Mouse (Mus musculus): ENCODE measurements around the gene Klhl10.
A peak's percentile ranks its signal among the peaks of the same experiment; 100 is the strongest.

Klhl10 gene

DNA sequence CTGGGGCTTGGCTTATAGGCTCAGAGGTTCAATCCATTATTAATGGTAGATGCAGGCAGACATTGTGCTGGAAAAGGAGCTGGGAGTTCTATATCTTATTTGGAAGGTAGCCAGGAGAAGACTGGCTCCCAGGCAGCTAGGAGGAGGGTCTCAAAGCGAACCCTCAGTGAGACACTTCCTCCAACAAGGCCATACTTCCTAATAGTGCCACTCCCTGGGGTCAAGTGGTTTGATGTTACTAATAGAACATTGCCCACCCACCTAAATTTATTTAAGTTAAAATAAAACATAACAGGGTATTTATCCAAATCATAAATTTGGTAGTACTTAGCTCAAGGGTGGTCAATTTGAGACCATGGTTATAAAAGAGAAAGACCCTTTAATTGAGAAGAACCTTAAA is 24.1 kb downstream of the Klhl10 start:
- no peak for DNase-seq

DNA sequence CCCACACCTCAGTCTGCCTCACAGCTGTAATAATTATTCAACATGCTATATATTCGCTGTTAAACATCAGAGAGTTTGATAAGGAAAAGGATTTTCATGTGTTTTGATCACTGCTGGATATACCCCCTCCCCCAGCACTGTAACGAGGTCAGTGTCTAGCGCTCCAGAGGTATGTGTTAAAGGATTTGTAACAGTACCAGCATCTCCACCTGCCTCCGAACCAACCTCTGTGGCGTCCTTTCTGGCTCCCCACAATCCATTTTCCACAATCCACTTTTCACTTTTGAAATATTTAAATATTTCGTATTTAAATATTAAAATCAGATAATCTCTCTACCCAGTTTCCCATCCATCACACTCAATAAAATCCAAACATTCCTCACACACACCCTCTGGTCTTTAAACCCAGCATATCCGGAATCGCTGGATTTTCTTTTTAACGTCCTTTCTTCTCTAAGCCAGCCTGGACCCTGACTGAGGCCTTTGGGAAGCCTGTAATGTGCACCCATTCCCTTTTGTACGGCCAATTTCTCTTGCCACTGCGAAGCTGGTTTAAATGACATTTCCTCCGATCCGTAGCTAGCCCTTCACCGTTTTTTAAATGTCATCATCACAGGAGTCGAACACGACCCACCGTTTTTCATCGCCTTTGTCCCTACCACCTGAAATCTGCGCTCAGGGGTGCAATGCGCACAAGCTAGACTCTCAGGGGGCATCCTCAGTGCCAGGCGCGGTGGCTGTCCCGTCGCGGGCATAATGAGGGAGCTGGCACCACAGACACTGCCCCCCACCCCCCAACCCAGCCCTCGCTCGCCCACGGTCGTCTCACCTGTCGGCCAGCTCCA is 29.9 kb downstream of the Klhl10 start:
- DNase-seq: no peak

DNA sequence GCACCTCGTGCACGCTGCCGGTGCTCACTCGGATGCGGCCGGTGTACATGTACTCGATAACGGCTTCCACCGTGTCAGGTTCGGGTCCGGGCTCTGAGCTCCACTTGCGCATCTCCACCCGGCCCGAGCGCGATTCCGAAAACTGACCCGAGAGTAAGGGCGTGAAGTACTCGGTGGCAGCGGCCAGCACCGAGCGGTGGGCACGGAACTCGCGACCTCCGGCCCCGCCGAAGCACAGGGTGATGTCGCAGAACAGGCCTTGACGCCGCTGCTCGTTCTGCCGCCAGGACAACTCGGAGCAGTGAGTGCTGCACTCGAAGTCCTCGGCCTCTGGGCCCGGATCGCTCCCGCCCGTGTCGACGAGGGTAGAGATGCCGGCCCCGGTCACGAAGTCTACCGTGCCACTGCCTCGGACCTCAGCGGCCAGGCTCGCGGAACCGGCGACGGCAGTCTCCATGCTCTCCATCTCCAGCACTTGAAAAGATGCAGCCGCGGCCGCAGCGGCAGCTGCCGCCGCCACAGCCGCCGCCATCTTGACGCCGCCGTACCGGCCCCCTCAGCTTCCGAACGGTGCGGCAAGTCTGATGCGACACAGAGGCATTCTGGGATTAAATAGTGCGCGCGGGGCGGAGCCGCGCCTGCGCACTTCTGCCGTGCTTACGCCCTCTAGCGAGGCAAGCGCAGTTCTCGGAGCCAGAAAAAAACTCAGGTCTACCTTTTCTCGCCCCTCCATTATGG is 30.6 kb downstream of the Klhl10 start, which contains the start of gene Klhl11:
TSS of gene Klhl11 (minus strand) at position 545 of the 738 bp plus-strand sequence.
- DNase-seq: peak; percentile 93

DNA sequence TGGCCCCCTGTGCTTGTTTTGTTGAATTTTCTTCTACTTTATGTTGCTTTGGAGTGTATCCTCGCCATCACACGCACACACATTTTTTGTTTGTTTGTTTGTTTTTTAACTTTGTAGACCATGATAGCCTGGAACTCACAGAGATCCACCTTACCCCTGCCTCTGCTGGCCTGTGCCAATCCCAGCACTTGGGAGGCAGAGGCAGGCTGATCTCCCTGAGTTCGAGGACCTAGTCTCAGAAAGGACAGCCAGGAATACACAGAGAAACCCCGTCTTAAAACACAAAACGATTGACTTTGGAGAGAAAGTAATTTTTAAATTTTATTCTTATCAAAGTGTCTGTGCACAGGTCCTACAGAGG is 31.2 kb downstream of the Klhl10 start:
- DNase-seq: no peak

DNA sequence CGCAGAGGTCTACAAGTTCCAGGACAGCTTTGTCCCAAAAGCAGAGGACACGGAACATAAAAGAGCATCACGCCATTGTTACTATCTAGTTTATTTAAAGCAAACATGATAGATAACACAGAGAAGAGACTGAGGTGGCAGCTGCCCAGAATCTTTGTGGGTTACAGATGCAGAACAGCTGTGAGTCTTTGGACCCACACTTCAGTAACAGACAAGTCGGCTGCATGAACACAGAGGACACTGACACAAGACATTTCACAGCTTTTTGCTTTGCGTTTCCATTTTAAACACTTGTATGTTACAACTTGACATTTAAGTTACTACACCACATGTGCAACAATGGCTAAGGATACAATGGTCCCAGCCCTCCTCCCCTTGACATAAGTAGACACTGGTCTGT is 34.6 kb downstream of the Klhl10 start:
- DNase-seq: no peak

DNA sequence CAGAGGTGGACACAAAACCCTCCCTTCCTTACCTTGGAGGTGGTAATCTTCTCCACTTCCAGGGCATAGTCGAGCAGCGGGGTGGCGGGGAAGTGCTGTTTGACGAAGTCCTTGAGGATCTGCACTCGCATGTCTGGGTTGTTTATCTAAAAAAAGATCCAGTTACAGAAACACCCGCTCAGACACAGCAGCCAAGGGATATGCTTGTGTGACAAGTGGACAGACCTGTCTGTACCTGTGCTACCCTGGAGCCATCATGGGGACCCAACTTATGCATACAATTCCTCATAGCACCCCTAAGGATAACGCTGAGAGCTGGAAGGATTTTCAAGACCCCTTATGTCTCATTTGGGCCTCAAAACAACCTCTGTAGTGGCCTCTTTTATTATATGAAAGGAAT is 37.4 kb downstream of the Klhl10 start:
- DNase-seq: no peak

DNA sequence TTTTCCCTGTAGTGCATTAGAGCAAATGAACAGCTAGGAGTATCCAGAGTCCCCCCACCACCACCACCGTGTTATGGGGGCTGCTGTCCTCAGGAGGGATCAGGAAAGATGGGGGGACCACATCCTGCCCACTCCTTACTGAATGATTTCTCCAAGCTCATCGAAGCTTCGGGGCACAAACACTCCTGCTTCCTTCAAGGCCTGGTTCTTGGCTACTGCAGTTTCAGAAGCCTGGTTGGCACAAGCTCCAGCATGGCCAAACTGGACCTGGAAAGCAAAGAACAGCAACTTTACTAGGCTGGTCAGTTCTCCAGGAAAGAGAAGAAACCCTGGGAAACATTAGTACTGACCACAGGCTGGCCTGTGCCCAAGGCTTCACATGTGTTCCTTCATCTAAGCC is 42.7 kb downstream of the Klhl10 start:
- no peak for DNase-seq

DNA sequence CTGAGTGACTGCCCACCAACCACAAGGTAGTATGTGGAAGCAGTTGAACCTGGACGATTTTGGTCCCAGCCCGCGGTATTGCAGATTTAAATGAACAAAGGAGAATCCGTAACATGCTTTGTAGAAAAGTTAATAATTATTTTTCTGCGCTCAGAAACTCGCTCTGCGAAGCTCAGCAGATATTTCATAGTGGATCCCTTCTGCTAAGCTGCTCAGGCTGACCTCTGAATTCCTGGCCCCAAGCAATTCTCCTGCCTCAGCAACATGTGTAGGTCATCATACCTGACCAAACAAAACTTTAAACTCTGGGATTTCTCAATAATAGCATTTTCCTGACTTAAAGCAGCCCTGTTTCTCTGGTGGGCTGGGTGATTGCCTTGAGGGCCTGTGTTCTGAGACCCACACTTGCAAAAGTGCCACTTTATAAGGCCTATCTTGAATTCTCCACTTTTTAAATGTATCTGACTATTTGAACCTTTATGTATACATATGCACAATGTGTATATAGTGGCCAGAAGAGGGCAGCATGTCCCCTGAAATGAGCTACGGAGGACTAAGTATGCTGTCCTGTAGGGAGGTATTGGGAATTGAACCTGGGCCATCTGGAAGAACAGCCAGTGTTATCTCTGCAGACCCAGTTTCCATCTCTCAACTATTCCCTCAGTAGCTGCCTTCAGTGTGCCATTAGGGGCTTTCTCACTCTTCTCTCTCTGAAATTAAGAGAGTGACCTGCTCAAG is 44.3 kb downstream of the Klhl10 start:
- DNase-seq: peak; percentile 39

DNA sequence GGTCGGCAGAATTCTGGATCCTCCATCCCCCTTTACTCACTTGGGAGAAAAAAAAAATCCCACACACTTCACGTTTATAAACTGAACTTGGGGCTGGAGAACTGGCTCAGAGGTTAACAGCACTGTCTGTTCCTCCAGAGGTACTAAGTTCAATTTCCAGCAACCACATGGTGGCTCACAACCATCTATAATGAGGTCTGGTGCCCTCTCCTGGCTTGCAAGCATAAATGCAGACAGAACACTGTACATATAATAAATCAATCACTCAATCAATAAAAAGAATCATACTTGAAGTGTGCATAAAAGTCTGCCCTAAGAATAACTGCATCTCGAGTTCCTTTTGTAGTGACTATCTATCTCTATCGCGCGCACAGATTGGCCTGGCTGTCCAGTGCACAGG is 49.2 kb downstream of the Klhl10 start:
- DNase-seq: peak; percentile 17

DNA sequence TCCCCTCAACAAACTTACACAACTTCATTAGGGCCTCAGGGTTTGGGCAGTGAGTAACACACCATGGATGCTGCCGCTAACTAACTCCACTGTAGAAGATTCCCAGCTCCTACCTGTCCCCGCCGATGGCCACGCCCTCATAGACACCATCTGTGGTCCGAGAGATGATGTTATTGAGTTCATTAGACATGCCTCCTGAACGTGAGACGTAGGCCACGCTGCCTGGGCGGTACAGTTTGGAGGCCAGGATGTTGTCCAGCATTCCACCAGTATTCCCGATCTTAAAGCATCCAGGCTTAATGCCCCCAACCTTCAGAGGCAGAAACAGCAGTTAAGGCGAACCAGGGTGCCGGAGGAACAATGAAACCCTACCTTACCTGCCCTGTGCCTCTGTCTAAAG is 52.1 kb downstream of the Klhl10 start:
- DNase-seq: no peak

DNA sequence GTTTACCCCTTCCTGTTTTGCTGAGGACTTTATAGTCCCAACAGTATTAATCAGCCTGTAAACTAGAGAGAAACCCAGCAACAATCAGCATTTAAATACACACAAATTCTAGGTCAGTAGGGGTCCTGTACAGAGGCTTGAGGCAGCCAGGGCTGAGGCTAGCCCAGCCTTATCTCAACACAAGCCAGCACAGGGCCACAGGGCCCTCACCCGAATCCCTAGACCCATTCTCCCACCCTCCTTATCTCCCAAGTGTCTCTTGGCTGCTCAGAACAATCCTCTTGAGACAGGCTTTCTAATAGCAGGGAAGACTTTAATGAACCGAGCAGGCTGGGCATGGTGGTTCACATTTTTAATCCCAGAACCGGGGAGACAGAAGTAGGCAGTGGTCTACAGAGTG is 58.5 kb downstream of the Klhl10 start:
- DNase-seq: no peak

DNA sequence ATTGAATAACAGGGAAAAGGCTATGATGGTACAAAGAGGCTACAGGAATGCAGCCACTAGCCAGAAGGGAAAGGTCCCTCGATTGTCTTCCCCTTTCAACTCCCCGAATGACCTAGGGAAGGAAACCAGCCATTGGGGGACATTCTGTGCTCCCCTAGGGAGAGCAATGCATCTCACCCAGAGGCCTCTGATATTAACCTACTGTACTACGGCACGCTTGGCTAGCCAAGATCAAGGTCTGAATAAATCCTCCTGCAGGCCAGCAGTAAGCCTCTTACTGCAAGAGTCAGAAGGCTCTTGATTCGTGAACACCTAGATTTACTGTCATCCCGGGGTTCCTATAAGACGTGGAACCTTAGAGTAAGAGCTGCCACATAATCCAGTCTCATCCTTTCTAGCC is 58.9 kb downstream of the Klhl10 start:
- no peak for DNase-seq

DNA sequence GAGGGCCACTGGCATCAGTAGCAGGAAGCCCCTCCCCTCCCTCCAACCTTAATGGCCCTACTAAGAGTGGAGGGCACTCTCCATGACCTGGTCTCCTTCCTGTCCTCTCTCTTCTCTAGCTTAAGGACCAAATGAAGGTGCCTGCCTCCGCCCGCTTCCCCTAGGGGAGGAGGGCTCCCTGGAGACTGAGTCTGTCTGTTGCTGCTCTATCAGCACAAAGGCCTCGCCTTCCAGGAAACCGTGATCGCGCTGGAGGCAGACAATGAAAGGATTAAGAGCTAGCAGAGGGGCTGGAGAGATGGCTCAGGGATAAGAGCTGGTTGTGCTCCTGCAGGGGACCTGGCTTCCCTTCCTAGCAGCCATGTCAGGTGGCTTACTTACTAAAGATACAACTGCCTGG is 59.6 kb downstream of the Klhl10 start:
- no peak for DNase-seq

DNA sequence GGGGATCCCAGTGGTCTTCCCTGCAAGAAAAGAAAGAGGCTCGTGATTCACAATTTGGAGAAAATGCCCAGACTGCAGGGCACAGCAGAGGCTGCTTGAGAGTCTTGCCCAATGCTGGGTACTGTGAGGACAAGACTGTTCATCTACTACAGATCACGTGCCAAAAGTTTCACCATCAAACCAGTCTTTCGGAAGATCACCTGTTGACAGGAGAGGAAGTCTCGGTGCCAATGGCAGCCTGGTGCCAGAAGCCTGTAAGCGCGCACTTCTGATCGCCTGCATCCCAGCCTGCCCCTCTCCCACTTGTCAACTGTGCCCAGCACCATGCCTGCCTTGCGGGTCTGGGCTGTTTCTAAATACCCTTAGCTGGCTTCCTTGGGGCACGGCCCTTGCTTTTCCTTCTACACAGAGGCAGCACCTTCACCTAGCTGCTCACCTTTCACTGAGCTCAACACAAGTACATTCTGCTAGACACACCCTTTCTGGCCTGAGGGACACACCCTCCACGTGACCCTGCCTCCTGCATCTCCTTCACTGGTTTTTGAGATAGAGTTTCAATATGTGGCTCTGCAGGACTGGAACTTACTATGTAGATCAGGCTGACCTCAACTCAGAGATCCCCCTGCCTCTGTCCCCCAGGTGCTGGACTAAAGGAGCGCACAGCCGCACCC is 63.4 kb downstream of the Klhl10 start:
- DNase-seq: no peak

DNA sequence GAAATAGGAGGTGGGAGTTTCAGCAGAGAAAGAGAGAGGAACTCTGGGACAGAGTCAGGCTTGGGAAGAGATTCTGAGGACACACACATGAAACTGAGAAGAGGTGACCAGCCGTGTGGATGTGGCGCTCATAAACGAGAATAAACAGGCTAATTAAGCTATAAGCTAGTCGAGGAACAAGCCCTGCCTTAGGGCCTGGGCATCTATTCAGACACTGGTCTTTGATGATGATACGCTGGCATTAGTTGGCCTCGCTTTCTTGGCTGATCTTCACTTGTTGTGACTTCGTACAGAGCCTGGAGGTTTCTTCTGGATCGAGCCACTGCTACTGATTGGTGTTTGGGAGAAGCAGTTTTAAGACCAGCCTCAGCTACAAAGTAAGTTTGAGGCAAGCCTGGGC is 64.3 kb downstream of the Klhl10 start:
- DNase-seq: no peak
